Mouse (Mus musculus): ENCODE data around the gene Fam83e.
A peak's percentile ranks its signal among the peaks of the same experiment; 100 is the strongest.

The Fam83e gene

DNA sequence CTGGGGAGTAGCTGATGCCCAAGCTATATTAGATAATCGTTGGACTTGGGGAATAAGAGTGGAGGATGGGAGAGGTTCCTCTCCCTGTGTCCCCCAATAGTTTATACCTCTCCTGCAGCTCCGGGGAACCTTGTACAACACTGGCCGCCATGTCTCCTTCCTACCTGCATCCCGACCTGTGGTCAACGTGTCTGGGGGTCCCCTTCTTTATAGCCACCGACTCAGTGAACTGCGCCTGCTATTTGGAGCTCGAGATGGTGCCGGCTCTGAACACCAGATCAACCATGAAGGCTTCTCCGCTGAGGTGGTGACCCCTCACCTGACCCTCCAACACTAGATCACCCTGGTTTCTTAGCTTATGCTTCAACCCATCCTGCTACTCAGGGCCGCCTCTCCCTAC is 18.7 kb upstream of the Fam83e start:
- no peak for DNase-seq

DNA sequence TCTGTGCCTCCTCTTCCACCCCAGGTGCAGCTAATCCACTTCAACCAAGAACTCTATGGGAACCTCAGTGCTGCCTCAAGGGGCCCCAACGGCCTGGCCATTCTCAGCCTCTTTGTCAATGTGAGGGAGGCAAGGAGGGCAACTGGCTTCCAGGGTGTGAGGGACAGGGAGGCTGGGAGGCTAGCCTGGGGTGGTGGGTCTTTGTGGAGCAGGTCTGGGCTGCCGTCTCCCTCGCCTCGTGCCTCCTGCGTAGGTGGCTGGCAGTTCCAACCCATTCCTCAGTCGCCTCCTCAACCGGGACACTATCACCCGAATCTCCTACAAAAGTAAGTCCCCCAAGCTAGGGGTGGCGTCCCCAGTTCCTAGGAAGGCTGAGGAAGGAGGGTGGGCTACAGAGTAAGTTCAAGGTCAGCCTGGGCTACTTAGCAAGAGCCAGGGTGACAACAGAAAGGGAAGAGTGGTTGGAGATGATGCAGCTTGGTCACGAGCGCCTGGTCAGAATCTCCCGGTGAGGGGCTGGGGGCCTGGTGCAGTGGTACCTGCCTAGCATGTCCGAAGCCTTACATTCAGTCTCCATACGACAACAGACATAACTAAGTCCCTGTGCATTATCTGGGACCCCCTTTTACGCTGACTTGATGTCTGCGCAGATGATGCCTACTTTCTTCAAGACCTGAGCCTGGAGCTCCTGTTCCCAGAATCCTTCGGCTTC is 18.0 kb upstream of the Fam83e start:
- no peak for DNase-seq

DNA sequence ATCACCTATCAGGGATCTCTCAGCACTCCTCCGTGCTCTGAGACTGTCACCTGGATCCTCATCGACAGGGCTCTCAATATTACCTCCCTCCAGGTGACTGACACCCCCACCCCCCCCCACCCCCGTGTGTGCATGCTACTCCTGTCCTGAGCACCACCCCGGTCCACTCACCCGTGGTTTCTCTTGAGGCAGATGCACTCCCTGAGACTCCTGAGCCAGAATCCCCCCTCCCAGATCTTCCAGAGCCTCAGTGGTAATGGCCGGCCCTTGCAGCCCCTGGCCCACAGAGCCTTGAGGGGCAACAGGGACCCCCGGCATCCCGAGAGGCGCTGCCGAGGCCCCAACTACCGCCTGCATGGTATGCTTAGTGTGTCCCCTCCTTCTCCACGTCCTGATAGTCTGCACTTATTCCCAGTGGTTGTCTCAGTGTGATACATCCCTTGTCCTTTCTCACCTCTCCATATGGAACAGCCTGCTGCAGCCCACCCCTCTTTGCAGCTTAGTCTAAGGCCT is 17.4 kb upstream of the Fam83e start:
- DNase-seq = no peak

DNA sequence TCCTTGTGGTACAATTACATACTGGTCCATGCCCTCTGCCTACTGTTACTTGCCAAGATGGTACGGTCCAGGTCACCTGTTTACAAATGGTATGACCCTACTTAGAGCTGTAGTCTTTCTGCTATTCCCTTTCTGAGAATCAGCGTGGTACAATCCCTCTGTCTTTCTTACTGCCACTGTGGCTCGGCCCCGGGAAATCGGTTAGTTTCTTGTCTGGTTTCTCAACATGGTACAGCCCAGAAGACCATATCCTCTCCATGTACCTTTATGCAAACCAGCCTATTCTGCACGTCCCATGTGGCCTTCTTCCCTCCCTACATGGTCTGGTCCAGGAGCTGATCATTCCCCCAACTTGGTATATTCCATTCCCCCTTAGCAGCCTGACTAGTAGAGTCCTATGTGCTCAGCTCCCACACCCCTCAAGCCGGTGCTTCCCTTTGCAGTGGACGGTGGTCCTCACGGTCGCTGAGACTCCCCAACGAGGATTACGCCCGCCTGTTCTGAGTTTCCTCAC is 16.9 kb upstream of the Fam83e start:
- peak; percentile 78 for DNase-seq

DNA sequence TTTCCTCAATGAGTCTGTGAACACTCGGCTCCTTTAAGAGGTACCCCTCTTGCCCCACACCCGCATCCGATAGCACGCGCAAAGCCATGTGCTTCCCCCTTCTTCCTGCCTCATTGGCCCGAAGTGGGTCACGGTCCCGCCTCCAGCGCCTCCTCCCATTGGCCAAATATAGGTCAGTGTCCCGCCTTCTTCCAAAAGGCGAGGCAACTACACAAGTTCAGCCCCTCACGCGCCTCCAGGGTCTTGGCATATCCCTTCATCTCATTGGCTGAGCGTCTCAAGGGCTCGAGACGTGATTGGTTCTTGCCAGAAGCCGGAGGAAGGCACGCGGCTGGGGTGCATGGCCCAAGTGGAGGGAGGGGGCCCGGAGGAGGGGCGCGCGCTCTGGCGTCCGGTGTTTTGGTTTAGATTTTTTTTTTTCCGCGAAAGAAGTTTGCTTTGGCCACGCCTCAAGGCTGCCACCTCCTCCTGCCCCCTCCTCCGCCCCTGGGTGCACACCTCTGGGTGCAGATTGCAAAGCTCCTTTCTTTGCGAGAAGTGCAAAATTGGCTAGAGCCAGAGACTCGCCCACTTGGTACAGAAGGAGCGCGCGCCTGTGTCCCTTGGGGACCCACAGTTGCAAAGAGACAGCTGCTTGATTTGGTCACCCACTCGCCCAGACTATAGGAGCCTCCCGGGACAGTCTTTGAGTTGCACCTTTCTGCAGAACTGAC is 16.1 kb upstream of the Fam83e start, which contains the start of gene Dbp:
Gene Dbp (plus strand): TSS at position 359 of the 713 bp plus-strand sequence.
- peak; percentile 100 for DNase-seq

DNA sequence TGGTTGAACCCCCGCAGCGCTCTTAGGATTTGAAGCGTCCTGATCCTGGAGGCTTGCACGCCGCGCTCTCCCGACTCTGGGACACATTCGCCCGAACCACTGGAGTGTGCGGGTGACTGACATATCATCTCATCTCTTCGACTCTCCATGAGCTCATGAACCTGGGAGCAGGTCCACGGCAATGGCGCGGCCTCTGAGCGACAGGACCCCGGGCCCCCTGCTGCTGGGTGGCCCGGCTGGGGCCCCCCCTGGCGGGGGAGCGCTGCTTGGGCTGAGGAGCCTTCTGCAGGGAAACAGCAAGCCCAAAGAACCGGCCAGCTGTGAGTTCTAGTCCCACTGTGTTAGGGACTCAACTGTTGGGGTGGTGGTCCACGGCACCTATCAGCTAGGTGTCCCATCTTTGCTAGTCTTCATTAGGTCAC is 15.6 kb upstream of the Fam83e start:
- no peak for DNase-seq

DNA sequence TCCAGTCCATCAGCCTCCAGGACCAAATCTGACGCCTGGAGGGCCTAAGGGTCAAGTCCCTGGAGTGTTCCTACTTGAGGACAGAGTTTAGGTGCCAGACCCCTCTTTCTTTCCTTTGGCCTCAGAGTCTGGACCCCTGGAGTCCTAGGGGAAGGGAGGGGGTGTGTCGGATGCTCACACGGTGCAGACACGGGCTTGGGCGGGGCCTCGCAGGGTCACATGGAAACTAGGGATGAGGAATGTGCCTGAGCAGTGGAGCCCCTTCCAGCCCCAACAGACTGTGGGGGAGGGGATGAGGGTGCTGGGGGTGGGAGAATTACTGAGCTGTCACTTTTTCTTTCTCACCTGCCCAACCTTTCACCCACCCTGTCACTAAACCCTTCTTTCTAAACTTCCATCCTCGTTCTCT is 15.1 kb upstream of the Fam83e start:
- DNase-seq = peak; percentile 87

DNA sequence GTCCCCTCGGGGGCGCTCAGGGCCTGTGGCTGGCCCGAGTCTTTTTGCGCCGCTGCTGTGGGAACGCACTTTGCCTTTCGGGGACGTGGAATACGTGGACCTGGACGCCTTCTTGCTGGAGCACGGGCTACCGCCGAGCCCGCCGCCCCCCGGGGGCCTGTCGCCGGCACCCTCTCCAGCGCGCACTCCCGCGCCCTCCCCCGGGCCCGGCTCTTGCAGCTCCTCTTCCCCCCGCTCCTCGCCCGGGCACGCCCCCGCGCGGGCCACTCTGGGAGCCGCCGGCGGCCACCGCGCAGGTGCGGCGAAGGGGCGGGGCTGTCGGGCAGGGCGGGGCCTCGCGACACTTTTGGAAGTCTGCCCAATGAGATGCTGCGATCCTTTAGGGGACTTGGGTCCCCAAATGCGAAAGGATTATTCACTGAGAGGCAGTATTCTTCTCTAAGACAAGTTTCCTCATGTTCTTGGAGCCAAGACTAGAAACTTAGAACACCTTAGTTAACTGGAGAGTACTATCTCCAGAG is 14.2 kb upstream of the Fam83e start:
- DNase-seq = peak; percentile 93

DNA sequence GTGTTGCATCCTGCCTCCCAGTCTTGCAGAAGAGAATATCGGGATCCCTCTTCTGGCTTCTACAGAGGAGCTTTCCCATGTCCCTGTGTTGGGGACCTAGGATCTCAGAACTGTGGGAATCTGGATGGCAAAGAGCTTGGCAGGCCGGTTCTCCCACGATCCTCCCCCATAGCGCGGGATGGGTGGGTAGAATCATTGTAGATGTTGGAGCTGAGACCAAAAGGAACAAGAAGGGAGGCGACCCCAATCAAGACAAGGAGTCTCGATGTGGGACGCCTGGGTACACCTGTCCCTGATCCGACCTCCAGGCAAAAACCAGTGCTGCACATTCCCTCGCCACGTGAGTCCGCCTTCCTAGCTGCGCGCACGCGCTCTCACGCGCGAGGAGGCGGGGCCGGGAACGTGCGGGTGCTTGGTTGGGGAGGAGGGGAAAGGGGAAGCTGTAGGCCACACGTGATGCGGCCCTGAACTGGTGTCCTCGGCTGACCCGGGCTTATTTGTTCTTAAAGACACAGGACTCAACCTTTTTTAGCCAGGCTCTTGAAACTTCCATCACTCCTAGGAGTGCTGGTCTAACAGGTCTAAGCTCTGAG is 13.5 kb upstream of the Fam83e start:
- peak; percentile 98 for DNase-seq

DNA sequence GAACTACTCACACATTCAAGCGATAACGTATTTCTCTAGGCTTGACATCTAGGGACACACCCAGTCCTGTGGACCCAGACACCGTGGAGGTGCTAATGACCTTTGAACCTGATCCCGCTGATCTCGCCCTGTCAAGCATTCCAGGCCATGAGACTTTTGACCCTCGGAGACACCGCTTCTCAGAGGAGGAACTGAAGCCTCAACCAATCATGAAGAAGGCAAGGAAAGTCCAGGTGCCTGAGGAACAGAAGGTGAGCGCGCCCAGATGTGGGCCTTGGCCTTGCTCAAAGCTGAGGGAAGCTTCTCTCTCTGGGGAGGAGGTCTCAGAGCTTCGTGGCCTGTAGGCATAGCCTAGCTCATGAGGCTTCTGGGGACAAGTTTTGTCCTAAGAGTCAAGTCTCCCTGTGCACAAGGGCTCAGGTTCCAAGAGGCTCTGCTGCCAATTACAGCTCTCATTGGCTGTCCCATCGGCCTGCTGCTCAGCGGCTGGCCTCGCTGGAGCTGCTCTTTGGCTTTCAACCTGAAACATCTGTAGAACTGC is 12.7 kb upstream of the Fam83e start:
- DNase-seq = peak; percentile 81

DNA sequence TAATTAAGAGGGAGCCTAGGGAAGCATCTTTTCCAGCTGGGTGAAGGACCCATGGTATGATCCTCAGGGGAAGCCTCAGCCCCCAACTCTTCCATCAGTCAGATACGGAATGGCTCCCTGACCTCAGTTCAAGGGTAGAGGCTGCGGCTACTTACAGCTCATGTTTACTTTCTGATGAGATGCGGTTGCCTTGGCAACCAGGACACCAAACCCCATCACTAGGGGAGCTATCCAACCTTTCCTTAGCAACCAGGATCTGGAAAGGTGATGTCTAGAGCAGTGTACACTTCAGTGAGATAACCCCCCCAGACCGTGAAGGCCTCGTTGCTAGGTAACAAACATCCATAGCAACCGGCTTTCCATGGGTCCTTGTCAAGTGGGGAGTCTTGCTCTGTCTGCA is 12.0 kb upstream of the Fam83e start:
- DNase-seq = no peak

DNA sequence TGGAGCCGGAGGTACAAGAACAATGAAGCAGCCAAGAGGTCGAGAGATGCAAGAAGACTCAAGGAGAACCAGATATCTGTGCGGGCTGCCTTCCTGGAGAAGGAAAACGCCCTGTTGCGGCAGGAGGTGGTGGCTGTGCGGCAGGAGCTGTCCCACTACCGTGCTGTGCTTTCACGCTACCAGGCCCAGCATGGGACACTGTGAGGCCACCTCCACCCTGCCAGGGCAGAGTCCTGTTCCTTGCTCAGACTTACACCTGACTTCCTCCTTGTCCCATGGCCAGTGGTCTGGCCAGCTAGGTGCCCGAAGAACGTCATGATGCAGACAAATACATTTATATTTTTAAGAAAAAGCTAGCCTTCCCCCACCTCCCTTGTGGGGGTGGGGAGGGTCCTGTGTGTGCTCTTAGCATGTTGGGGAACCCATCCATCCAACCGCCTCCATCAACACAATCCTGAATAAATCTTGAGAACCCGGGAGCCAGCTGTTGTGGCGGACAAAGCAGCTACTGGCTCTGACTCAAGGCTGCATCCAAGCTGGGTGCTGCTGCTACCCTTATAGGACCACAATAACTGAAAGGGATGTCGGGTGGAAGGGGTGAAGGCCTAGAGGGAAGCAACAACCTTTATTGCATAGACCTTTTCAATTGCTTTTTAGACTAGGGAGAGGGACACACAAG is 11.2 kb upstream of the Fam83e start:
- no peak for DNase-seq

DNA sequence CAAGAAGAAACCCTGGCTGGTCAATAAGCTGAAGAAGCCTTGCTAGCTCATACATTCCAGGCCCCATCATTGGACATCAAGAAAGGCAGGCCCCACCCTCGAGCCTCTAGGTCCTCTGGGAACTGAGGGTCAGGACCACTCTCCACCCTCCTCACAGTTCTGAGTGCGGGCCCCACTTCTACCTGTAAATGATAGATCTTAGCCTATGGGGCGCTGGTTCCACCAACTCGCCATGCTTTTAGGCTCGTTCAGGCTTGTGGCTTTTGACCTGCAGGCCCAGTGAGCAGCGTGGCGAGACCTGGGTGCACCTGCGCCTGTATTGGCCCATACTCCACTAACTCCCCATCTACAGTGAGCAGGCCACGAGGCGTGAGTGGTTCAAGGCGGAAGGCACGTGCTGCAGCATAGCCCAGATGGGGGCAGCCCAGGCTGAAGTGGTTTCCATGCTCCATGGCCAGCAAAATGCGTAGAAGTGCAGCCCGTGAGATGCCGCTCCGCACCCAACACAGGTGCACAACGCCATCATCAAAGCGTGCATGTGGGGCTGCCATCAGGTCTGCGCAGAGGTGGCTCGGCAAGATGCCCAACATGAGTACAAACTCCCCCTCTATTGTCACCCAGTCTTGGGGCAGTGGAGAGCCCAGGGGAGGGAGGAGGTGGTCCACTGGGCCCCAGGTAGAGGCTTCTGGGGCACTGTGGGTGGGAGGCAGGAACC is 10.4 kb upstream of the Fam83e start:
- no peak for DNase-seq

DNA sequence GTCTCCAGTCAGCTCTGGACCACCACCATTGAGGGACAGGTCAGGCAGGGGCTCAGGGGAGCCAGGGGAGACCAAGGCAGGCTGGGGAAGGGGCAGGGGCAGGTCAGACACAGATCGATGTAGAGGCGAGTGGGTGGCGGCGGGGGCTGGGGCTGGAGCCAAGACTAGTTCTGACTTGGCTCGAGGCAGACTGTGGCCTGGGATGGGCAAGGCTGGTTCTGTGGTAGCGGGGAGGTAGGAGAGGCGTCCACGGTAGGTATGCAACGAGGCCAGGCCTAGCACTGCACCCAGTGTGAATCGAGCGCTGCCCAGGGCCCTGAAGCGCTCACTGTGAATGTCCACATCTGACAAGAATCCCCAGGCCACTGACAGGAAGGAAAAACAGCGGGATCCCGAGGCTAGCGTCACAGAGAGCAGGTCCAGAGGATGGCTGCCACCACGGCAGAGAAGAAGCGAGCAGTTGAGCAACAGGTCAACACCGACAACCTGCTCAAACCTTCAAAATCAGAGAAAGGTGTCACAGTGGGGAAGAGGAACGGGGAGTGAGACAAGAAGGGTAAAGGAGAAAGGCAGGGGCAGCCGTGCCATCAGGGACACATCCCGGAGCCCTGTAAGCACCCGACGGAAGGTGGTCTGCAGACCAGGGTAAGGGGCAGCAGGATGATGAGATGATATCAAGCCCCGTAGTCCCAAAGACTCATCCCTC is 9.5 kb upstream of the Fam83e start:
- DNase-seq = no peak

DNA sequence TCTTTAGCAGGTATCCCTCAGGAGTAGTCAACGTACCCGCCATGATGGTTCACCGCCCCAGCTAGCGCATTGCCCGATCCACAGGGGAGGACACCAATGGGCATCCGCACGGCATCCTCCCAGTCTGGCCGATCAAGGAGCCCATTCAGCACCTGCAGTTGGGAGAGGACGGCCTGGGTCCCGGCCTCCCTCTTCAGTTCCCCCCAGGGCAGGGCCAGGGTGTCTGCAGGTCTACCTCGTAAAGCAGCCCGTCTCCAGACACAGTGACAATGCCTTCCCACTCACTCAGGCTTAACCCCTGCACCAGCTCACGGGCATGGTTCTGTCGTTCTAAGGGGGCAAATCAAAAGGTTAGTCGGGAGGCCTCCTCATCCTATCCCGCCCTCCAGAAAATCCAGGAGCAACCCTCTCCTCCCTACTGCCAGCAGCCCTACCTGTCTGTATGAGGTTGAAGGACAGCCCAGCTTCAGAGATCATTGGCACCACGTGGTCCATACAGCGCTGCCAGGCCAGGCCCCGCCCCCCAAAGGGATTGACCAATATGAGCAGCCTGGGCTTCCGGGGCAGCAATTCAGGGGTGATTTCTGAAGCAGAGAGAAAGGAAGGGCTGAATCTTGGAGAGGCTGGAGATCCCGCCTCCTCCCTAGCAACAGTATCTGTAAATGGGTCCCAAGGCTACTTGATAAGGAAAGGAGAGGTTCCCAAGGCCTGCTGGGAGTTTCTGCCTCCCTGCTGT is 8.8 kb upstream of the Fam83e start:
- peak; percentile 83 for DNase-seq

DNA sequence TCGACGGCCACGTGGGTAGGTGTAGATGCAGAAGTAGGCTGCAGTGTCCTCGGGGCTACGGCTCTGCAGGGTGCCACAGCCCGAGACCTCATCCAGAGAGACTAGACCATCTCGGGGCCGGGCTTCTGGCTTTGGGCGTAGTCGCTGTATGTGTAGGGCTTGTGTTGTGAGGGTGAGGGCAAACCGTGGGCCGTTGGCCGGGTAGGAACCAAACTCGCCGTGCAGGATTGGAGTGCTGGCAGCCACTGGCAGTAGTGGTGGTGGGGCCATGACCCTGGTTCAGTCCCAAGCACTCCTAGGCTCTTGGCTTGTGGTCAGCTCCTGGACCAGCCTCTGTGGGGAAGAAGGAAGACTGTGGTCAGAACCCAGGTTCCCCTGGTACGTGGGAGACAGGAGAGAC is 7.6 kb upstream of the Fam83e start:
- no peak for DNase-seq

DNA sequence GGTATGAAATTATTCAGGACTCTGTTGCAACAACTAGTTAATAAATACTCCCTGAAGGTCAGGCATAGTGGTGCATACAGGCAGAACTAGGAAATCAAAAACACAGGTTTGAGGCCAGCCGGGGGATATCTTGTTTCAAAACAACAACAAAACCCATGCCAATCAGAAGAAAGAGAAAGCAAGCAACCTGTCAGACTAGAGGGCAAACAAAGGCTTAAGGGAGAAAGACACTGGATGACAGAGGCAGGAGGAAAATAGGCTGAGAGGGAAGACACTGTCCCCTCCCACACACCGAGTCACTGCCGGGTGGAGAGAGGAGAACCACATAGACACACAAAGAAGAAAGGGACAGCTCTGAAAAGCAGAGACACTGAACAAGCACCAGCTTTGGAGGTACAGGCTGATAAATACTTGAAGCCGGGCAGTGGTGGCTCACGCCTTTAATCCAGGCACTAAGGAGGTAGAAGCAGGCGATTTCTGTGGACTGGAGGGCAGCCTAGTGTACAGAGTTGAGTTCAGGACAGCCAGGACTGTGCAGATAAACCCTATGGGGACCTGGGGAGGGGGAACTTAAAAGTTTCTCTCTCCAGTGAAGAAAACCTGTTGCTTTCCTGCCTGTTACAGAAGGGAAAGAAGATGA is 7.0 kb upstream of the Fam83e start:
- DNase-seq = no peak

DNA sequence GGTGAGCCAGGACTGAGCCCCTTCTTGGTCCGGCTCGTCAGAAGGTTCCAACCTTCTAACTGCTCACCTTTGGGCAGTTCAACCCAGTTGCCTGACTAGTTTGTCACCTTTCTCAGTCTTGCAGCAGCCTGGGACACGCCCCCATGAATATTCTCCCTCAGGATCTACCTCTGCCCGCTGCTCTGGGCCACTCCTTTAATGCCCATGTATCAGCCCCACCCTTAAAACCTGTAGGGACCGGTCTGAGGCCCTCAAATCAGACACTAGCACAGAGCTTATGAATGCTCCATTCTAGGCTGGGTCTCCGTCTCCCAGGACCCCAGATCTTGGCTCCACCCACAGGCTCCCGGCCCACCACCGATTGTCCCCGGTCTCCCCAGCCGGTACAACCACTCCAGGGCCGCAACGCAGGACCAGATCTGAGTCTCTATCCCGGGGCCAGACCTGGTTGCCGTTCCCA is 6.4 kb upstream of the Fam83e start:
- peak; percentile 69 for DNase-seq

DNA sequence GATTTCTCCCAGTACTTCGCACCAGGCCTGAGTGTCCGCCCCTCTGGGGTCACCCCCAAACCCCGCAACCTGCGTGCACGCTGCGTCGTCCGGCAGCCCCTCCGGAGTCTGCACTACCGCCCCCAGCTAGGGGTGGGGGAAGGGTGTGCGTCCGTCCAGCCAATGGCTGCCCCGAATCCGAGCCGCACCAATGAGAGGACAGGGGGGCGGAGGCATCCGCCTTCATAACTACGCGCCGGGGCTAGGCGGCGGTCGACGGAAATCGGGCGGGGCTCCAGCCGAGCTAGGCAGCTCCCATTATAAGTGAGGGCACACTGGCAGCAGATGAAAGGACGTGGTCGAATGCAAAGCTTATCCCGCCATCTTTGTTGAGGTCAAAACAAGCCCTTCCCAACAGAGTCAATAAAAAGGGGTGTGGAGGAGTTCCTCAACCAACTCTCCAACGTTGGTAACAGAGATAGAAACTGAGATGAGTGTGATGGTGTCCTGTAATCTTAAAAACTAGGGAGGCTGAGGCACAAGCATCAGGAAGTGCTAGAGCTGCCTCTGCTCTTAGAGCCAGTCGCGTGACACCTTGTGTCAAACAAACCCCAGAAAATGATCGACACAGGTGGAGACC is 5.8 kb upstream of the Fam83e start, which contains the start of gene Rpl18:
Gene Rpl18 (plus strand): TSS at position 368 of the 619 bp plus-strand sequence.
- DNase-seq = peak; percentile 99
